Mouse (Mus musculus) urinary bladder, postnatal 36 days (tissue): ENCODE measurements at regions not wholly inside any gene's neighbourhood (a gene's known extent, or its start where the extent isn't known, plus 50 kb on each side); places are given as distances from the start of the nearest gene placed in this dataset.

Experiments used
- DNase-seq, 2 experiments: peaks; one replicate each; pipeline ENCODE4 v3.0.0; 2022; ENCODE audit warnings: low spot score in 2 of 2, mixed read lengths in 1 of 2

DNA sequence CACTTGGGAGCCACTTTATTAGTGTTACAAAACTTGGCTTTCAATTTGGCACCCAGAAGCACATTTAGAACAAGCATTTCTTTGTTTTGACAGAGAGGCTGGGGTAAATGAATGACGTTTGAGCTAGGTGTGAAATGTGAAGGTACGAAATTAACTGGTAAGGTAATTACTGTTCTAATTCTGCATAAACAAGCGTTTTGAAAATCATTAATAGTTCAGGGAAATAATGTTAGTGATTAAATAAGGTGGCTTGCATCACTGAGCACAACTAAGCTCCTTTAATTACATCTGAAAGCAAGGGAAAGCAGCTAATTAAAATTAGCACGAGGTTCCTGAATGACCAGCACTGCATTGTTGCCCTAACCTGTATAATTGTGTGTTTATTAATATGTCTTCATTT, 529.9 kb upstream of the Pkn2 start:
- DNase-seq = no peak

DNA sequence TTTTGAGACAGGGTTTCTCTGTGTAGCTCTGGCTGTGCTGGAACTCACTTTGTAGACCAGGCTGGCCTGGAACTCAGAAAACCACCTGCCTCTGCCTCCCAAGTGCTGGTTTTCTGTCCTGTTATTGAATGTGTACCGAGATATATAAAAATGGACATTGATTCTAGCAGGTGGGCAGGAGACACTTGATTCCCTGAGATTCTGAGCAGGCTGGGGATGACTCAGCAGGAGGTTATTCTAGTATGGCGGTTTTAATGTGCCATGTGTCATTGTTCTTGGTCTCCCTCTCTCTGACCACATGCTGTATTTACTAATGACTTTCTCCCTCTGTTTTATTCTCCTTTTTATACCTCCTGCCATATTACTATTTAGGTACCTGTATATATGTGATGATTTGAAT, 517.2 kb upstream of the Pkn2 start:
- no peak for DNase-seq

DNA sequence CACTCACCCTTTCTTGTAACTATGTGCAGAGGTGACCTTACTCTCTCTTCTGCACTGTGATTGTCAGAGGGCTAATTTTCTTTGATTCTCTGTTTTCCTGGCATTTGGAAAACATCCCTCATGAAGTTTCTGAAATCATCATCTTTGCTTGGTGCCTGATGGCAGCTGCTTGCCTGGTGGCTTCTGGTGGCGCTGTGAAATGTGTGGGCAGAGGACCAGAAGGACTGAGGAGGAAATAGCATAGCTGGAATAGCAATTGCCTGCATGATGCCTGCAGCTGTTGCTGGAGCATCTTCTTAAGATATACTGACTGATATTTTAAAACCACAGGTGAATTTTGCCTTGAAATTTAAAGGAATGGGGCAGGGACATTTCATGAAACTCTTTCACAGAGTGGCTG, 502.6 kb upstream of the Pkn2 start:
- no peak for DNase-seq

DNA sequence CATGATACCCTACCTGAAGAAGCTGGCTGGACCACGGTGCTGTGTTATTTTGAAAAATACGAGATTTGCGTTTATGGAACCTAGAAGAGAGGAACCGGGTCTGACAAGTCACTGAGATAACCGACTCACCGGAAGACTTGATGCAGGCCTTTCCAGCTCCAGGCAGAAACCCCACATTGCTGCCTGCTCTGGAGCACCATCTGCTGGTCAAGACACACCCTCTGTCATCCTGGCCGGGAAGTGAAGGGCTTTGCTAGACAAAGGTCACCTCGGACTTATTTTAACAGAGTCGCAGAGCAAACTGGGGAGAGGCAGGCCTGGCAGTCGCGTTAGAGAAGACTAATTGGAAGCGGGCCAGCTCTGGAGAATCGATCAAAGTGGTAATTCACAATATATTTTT, 497.4 kb upstream of the Pkn2 start:
- DNase-seq = peak; percentile 41 to 72

DNA sequence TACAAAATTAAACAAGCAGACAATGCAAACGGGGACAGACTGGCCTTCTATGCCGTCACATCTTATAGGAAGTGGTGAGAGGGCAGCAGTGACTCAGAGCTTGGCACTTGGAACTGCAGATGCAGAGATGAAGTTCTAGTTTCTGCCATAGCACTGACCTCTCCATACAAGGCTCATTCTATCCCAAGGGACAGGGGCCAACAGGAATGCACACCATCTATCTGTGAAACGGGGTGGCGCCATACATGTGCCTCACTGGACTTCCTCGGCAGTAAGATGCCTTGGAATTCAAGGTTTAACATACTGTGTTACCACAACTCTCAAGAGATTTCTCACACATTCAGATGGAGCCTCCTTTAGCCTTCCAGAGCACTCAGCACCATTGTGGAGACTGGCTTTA, 495.6 kb upstream of the Pkn2 start:
- DNase-seq = no peak

DNA sequence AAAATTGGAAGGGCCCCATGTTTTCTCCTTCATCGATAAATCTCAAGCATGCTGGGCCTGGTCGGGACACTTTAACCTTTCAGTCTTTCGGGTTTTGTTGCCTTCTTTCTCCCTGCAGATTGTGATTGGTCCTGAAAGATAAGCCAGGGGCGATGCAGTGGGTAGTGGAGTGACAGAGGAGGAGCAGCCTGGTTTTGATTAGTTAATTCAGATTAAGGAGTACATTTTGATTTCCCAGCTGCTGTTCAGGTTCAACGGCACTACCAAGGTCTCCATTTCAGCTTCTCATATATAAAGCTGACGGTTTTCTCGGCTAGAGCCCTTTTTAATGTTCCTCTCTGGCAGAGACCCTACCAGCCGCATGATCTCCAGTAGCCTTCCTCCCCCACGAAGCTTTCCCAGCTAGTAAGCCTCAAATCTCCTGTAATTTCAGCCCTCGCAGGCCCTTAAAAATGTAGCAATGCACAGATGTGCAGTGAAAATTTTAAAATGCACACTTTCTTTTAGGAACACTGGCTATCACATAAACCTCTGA, 493.8 kb upstream of the Pkn2 start:
- no peak for DNase-seq

DNA sequence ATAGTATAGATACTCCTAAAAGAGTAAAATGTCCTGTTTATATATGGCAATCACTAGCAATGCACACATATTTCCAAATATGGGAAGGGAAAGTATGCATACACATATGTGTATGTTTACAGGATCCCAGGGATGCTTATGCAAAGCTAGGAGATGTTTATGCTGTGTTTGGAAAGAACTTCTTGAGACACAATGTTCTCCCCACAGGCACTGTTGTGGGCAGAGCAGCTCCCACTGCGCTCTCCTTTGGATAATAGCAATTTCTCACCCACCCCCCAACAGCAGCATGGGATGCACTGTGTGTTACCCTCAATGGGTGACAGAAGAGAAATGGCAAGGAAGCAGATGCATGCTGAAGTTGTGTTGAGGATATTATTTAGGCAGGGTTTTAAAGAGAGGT, 491.7 kb upstream of the Pkn2 start:
- DNase-seq = no peak

DNA sequence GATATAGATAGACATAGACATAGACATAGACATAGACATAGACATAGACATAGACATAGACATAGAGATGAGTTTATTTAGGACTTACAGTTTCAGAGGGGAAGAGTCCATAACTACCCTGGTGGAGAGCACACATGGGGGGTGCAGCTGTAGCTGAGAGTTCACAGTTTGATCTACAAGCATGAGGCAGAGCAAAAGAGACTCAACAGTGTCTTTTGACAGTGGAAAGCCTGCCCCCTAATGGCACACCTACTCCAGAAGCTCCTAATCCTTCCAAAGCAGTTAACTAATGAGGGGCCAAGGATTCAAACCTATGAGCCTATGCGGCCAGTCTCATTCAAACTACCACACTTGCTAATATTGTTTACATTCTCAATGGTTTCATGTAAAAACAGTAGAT, 487.2 kb upstream of the Pkn2 start:
- DNase-seq = no peak

DNA sequence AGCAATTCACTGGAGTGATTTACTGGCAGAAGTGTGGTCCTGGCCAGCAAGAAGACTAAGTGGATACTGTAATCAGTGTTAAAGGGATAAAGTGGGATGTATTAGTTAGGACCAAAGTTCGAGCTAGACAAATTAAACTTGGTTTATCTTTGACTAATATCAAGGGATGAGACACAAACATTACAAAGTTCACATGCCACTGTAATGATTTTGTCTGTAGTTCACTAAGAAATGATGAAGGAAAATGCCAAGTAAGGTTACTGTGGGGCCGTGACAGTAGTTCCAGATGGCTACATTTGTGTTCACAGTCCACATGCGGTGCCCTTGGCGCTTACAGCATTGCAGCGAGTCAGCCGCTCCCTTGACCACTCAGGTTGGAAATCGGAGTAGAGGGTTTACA, 458.2 kb upstream of the Pkn2 start:
- DNase-seq = no peak

DNA sequence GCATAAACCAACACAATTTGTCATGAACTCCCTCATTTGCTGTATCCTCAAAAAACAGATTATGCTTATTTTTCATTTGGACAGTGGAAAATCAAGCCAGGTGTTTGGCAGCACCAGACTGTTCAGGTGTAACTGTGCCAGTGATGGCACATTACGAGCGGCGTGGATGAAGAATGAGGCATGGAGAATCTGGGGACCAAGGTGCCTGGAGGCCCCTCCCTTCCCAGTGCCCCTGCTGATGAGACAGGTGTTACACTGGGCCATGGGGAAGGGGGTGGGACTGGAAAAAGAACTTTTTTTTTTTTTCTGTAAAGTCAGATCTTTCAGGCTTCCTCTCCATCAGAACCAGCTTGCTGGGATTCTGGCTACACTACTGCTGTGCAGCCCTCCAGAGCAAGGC, 451.5 kb upstream of the Pkn2 start:
- DNase-seq = no peak

DNA sequence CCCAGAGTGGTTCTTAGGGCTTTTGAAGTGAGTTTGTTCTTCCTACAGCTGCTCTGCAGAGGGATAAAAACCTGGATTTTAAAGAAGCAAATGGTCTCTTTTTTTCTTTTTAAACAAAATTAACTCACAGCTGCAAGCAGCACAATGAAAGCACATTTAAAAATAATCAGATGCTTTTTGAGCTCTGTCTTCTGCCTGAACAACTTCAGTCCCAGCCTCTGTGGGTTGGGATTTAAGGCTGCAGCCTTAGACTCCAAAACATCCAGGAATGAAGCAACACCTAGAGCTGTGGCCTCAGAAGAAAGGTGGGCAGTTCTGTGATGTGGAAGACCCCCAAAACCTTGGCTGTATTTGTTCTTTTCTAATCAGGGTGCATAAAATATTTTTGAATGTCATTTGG, 446.7 kb upstream of the Pkn2 start:
- no peak for DNase-seq

DNA sequence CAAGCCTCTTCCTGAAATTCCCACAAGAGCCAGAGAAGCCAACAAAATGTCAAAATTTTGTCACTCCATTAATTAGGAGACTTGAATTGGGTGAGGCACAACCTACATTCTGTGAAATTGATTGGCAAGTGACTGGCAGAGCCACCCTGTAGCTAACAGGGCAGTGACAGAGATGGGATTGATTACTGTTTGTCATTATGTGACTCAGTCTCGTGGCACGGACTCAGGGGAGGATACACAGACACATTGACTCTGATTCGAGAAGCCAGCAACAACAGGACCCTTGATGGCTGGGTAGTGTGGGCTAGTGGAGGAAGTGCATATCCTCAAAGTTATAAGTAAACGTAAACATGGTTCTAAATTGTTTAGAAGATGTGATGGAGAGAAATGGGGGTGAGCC, 445.8 kb upstream of the Pkn2 start:
- DNase-seq = no peak

DNA sequence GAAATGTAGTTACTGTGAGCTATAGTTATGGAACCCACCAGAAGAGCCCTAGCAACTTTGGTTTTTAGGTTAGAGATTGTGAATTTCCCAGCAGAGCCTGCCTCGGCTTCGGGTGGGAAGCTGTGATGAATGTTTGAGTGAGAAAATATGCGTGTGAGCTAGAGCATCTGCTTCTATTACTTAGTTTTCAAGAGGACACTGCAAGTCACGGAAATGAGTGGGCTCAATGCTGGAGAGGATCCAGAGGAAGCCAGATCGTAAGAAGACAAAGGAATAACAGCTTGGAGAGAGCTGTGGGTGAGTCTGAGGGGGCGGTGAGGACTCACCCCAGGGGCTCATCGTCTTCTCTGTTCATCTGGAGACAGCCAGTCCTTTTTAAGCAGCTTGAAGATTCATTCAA, 434.7 kb upstream of the Pkn2 start:
- DNase-seq = no peak

DNA sequence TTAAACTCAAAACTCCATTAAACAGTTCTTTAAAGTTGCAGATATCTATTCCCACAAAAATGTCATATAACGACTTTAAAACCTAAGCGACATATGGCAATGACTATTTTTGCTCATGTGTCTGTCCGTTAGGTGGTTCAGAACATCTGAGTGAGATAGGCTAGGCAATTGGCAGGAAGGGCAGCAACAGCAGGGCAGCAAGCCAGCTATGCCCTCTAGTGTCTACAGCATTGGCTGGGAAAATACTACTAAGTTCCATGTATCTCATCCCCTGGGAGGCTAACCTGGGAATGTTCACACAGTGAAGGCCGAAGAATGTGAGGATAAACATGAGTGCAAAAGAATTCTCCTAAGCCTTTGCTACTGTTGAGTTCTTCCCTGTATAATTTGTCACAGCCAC, 410.0 kb upstream of the Pkn2 start:
- DNase-seq = no peak

DNA sequence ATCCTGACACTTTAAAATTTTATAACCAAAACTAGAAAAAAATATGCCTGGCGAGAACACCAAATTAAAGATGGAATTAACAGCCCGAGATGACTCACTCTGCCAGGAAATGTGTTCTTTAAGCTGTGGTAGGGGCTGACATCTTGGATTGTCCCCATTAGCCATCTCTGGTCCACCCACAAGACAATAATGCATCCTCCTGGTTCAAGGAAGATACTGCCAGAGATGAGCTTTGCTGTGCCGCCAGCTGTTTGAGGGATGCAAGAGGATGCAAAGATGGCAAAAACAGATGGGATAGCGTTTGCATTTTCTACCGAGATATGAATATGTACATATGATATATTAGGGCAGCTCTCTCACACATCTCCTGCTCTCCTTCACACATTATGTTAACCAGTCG, 382.3 kb upstream of the Pkn2 start:
- no peak for DNase-seq

DNA sequence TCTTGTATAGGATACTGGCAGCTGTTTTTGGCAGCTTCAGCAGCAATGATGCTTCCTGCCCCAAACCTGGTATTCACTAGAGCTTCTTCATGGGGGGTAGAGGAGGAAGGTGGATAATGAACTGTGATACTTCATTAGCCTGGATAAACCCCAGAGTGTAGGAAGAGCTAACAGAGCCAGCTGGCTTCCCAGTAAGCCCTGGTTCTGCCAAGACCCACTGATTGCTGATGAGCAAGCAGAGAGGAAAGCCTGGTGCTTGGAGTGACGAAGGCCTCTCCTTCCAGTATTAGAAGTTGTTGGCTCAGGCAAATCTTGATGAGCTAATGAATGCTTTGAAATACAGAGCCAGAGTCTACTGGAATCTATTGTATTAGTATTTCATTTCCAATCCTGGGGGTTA, 370.8 kb upstream of the Pkn2 start:
- DNase-seq = no peak

DNA sequence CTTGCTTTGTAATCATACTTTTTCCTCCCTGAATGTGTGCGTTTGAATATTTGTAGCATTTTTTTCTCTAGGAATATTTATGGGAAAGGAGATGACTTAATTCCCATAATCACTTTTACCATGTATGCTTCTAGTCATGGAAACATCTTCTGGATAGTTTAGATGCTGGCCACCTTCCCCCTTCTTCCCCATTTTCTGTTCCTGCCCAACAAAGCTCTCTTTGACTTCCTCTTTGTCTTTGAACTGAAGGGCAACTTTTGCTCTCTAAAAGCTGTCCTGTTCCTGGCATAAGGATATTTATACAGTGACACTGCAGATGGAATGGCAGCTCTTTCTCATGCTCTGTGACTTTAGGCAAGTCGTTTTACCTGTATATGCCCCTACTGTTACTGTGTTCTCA, 370.2 kb upstream of the Pkn2 start:
- no peak for DNase-seq

DNA sequence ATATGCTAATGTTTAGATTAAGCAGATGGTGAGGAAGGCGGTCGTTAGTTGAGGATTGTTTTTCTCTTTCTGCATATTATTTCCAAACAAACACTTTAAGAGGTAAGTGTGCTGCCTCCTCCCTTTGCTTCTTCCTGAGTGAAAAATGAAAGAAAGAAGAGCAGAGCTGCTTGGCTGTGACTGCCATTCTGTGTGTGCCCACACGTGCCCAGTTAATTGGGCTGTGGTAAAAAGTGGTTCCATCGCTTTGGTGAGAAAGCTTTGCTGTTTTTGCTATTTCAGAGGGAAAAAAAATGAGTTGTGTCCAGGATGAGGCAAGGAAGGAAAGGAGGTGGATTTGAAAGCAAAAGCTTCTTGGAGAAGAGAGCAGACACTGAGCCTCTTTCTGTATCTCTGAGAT, 360.9 kb upstream of the Pkn2 start:
- no peak for DNase-seq

DNA sequence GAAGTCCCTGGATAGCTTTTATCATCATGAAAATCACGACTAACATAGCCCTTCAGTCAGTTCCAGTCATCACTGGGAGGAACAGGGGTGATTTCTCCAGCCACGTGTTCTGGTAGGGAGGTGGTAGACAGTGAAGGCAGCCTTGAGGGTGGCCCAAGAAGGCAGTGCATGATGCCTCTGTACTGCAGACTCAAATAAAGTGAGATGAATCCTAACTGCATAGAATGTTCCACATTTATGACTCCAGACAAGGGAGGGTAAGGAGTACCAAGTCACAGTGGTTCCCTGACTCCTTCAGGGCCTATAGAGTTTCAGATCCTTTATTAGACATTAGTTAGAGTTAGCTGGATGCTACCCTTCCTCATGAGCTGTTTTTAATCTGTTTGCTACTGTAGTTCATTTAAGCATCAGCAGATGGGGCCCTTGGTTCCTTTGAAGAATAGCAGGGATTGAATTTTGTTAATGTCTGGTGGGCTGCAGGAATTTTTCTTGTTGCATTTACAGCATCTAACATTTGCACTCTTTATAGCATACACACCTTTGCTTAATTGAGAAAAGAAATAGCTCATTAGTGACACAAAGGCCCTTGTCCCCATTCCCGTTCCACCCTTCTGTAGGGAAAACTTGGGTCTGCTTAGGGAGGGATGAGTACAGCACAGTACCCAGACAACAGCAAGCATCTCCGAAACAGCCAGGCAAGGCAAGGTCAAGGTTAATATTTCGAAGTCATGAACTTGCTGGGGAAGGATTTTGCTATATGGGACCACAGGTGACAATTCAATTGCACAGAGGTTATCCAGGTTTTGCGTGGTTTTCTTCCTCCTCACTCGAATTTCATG, 359.0 kb upstream of the Pkn2 start:
- no peak for DNase-seq

DNA sequence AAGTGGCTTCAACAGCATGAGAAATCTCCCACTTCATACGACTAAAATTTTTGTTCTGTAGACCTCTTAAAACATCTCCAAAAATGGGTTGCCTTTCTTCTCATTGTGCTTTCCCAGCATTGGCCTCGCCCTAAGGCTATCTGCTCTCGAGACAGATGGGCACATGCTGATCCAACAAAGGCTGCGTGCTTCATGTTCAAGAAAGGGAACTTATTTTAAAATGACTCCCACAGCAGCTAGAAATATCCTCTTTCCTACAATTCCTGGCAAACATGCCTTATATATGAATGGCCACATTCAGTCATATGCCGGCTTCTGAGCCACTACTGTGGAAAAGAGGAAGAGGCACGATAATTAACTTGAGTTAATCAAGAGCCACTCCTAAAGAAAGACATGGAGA, 356.7 kb upstream of the Pkn2 start:
- no peak for DNase-seq

DNA sequence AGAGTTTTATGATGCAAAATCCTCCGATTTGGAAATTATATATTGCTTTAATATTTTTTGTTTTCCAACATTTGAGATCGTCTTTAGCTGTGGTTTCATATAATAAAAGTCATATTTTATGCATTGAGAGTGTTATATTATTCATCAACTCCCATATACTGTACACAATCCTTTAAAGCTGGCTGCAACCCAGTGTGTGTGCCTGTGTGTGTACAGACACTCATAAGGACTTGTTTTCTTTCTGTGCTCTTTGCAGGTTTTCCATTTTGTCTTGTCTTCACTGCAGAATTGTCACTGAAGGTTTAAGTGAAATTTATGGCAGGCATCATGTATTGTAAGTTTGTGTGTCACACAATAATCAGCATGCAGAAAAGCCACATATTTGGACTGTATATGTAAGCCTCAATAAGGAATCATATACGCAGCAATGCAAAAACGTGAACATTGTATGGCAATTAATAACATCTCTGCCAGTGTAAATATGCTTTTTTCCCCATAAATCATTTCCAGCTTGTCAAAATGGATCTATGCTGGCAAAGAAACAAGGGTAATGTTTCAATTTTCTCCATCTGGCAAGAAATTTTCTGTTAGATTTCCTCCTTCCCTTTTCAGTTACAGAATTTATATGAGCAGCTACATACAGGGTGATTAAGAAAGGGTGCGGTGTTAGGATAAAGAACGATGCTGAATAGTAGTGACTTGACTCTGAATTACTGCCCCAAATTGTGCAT, 342.4 kb upstream of the Pkn2 start:
- DNase-seq = no peak

DNA sequence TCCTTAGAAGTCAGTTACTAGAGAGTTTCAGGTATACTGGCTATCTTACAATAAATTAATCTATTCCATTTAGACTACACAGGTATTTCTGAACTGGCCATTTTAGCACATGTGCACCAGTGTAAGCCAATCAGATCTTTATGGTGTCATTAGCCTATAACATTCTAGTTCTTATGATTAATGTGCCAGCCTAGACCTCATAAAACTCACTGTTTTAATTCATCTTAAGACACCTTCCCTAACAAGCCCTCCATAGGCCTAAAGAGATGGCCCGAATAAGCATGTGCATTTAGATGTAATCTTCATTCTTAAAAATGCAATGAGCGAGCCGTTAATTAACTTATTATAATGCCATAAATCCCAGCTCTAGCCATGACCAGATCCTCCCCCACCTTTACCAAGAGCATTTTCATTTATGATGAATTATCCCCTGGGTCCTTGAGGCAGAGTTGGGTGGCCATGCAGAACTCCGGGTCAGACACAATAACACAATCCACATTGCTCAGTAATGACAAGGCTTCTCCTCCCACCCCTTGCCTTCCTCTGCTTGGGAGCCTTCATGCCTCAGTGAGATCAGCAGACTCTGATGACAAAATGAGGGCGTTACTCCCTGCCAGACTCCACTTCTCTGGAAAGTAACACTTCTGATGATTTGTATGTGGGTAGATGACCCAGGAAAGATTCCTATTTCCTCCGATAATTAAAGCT, 311.6 kb upstream of the Pkn2 start:
- DNase-seq = no peak

DNA sequence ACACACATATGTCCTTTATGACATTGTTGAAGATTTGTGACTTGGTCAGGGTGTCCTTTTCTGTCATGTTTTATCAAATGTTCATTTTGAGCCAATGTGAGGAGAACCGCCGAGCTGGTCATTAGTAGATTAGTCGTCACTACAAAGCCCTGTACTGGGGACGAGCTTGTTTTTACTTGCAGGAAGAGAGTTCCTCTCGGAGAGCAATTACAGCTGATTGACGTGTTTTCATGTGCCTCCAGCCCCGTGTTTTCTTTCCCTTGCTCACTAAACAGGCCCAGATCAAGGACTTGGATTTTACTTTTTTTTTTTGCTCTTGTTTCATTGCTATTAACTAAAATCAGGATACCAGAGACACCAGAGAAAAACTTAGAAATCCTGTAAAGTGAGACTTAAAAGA, 307.1 kb upstream of the Pkn2 start:
- no peak for DNase-seq
